Mouse (Mus musculus) CH12.LX (cell line): Measurements from ENCODE around the gene Syt1.

Experiments used
- CTCF ChIP-seq, 2 experiments: IDR thresholded peaks in 1 of 2; conservative IDR thresholded peaks in 1 of 2; 2 replicates each; pipeline ENCODE4 v1.5.1; 2011 to 2012; ENCODE audit warnings: low read depth in 2 of 2, low read length in 2 of 2, improper control_type of control experiment in 1 of 2, inconsistent platforms in 1 of 2, mild to moderate bottlenecking in 1 of 2, moderate library complexity in 1 of 2
- HCFC1 ChIP-seq: IDR thresholded peaks from 2 replicates; pipeline ENCODE4 v1.6.1; 2012; ENCODE audit warnings: low read depth, mild to moderate bottlenecking, inconsistent platforms, low read length, improper control_type of control experiment
- MEF2A ChIP-seq: IDR thresholded peaks from 2 replicates; pipeline ENCODE4 v1.6.1; 2014; ENCODE audit warnings: low read depth, mild to moderate bottlenecking, inconsistent platforms, low read length, improper control_type of control experiment, borderline replicate concordance
- MYC ChIP-seq: IDR thresholded peaks from 2 replicates; pipeline ENCODE4 v1.6.1; 2011; ENCODE audit warnings: low read depth, mild to moderate bottlenecking, improper control_type of control experiment, low read length
- POLR2A ChIP-seq: IDR thresholded peaks from 2 replicates; pipeline ENCODE4 v1.6.1; 2011; ENCODE audit warnings: low read depth, mild to moderate bottlenecking, improper control_type of control experiment, low read length
- TBP ChIP-seq: conservative IDR thresholded peaks from 2 replicates; pipeline ENCODE4 v1.6.1; 2011; ENCODE audit warnings: low read depth, low read length, improper control_type of control experiment
- ZMIZ1 ChIP-seq: IDR thresholded peaks from 2 replicates; pipeline ENCODE4 v1.6.1; 2012; ENCODE audit warnings: low read depth, mild to moderate bottlenecking, inconsistent platforms, low read length, improper control_type of control experiment

GRCm38 (mm10) chr10:108455883-108456282, 554.9 kb downstream of the Syt1 start:
- TF ChIP-seq MYC (no peak), CTCF (conservative IDR thresholded peaks at IDR 0.05 in 1 of 2, IDR thresholded peaks at IDR 0.05 in 1 of 2; ENCODE audit: low read depth in 2 of 2, low read length in 2 of 2) (peak in 1 of 2 experiments; percentile 26; a peak in 2 of 4 replicates), HCFC1 (no peak), ZMIZ1 (no peak), MEF2A (no peak), POLR2A (no peak), TBP (no peak)
